Mouse (Mus musculus): ENCODE measurements around the gene Ppp3ca. TPM values are rescaled to one million over a fixed set of nuclear protein-coding genes. Genes with fewer than 3 reads are reported as not detected.

The Ppp3ca gene
- polyA plus RNA-seq, 1 experiment: 29.4 TPM

- Histone ChIP-seq H3K4me1 (ENCODE audit: control insufficient read depth, insufficient read depth, low read length) (no peaks in the 10 kb centered on the region), H3K27ac (ENCODE audit: insufficient read depth, low read length) (no peak overlapping the region), H3K27me3 (ENCODE audit: control insufficient read depth, insufficient read depth, low read length, poor library complexity, severe bottlenecking) (no peaks in the 10 kb centered on the region), H3K9ac (ENCODE audit: low read depth, poor library complexity, severe bottlenecking) (no peak overlapping the region), H3K4me3 (ENCODE audit: low read depth, low read length) (no peak overlapping the region), H3K36me3 (ENCODE audit: control insufficient read depth, insufficient read depth, low read length, poor library complexity, severe bottlenecking) (no peaks in the 10 kb centered on the region), H3K9me3 (replicated peaks; ENCODE audit: control insufficient read depth, insufficient read depth, low read length, poor library complexity, severe bottlenecking) (no peaks in the 10 kb centered on the region)
- TF ChIP-seq CTCF (IDR thresholded peaks at IDR 0.05; ENCODE audit: low read depth, low read length) (no peak), EP300 (IDR thresholded peaks at IDR 0.05; ENCODE audit: insufficient read depth, low read depth, low read length) (no peak), POLR2A (IDR thresholded peaks at IDR 0.05; ENCODE audit: insufficient read depth, low read length) (no peak)
Observed at GRCm38 (mm10) chr3:136768775-136769485, 99.0 kb downstream of the Ppp3ca start.

GRCm38 (mm10) chr3:136769486-136769882 lies 99.6 kb downstream of the Ppp3ca start:
- no peak overlapping the region for H3K27ac ChIP-seq (ENCODE audit: insufficient read depth, low read length)
- no peaks in the 10 kb centered on the region for H3K9me3 ChIP-seq (replicated peaks; ENCODE audit: control insufficient read depth, insufficient read depth, low read length, poor library complexity, severe bottlenecking)

GRCm38 (mm10) chr3:136771700-136772099 lies 101.8 kb downstream of the Ppp3ca start:
- Histone ChIP-seq H3K4me3 (ENCODE audit: low read depth, low read length) (no peak overlapping the region), H3K4me1 (ENCODE audit: control insufficient read depth, insufficient read depth, low read length) (no peaks in the 10 kb centered on the region), H3K9ac (ENCODE audit: low read depth, poor library complexity, severe bottlenecking) (no peak overlapping the region), H3K27ac (ENCODE audit: insufficient read depth, low read length) (no peak overlapping the region), H3K27me3 (ENCODE audit: control insufficient read depth, insufficient read depth, low read length, poor library complexity, severe bottlenecking) (no peaks in the 10 kb centered on the region), H3K36me3 (ENCODE audit: control insufficient read depth, insufficient read depth, low read length, poor library complexity, severe bottlenecking) (no peaks in the 10 kb centered on the region), H3K9me3 (replicated peaks; ENCODE audit: control insufficient read depth, insufficient read depth, low read length, poor library complexity, severe bottlenecking) (no peaks in the 10 kb centered on the region)
- TF ChIP-seq EP300 (IDR thresholded peaks at IDR 0.05; ENCODE audit: insufficient read depth, low read depth, low read length) (no peak), POLR2A (IDR thresholded peaks at IDR 0.05; ENCODE audit: insufficient read depth, low read length) (no peak), CTCF (IDR thresholded peaks at IDR 0.05; ENCODE audit: low read depth, low read length) (no peak)

More at GRCm38 (mm10) chr3:136769486-136769882, 99.6 kb downstream of the Ppp3ca start:
- Histone ChIP-seq H3K9ac (ENCODE audit: low read depth, poor library complexity, severe bottlenecking) (no peak overlapping the region), H3K4me3 (ENCODE audit: low read depth, low read length) (no peak overlapping the region), H3K4me1 (ENCODE audit: control insufficient read depth, insufficient read depth, low read length) (no peaks in the 10 kb centered on the region), H3K36me3 (ENCODE audit: control insufficient read depth, insufficient read depth, low read length, poor library complexity, severe bottlenecking) (no peaks in the 10 kb centered on the region), H3K27me3 (ENCODE audit: control insufficient read depth, insufficient read depth, low read length, poor library complexity, severe bottlenecking) (no peaks in the 10 kb centered on the region)
- TF ChIP-seq EP300 (IDR thresholded peaks at IDR 0.05; ENCODE audit: insufficient read depth, low read depth, low read length) (no peak), CTCF (IDR thresholded peaks at IDR 0.05; ENCODE audit: low read depth, low read length) (no peak), POLR2A (IDR thresholded peaks at IDR 0.05; ENCODE audit: insufficient read depth, low read length) (no peak)

- no peak overlapping the region for H3K4me3 ChIP-seq (ENCODE audit: low read depth, low read length)
- H3K27me3 ChIP-seq (ENCODE audit: control insufficient read depth, insufficient read depth, low read length, poor library complexity, severe bottlenecking): no peaks in the 10 kb centered on the region
- H3K4me1 ChIP-seq (ENCODE audit: control insufficient read depth, insufficient read depth, low read length): no peaks in the 10 kb centered on the region
- H3K36me3 ChIP-seq (ENCODE audit: control insufficient read depth, insufficient read depth, low read length, poor library complexity, severe bottlenecking): no peaks in the 10 kb centered on the region
- TF ChIP-seq POLR2A (IDR thresholded peaks at IDR 0.05; ENCODE audit: insufficient read depth, low read length) (no peak), EP300 (IDR thresholded peaks at IDR 0.05; ENCODE audit: insufficient read depth, low read depth, low read length) (no peak), CTCF (IDR thresholded peaks at IDR 0.05; ENCODE audit: low read depth, low read length) (no peak)
- no peak overlapping the region for H3K27ac ChIP-seq (ENCODE audit: insufficient read depth, low read length)
- H3K9me3 ChIP-seq (replicated peaks; ENCODE audit: control insufficient read depth, insufficient read depth, low read length, poor library complexity, severe bottlenecking): no peaks in the 10 kb centered on the region
- H3K9ac ChIP-seq (ENCODE audit: low read depth, poor library complexity, severe bottlenecking): no peak overlapping the region
Observed at GRCm38 (mm10) chr3:136773217-136773616, 103.3 kb downstream of the Ppp3ca start.

GRCm38 (mm10) chr3:136774196-136774595 lies 104.3 kb downstream of the Ppp3ca start:
- TF ChIP-seq EP300 (IDR thresholded peaks at IDR 0.05; ENCODE audit: insufficient read depth, low read depth, low read length) (no peak), POLR2A (IDR thresholded peaks at IDR 0.05; ENCODE audit: insufficient read depth, low read length) (no peak), CTCF (IDR thresholded peaks at IDR 0.05; ENCODE audit: low read depth, low read length) (no peak)
- Histone ChIP-seq H3K27ac (ENCODE audit: insufficient read depth, low read length) (no peak overlapping the region), H3K36me3 (ENCODE audit: control insufficient read depth, insufficient read depth, low read length, poor library complexity, severe bottlenecking) (no peaks in the 10 kb centered on the region), H3K4me1 (ENCODE audit: control insufficient read depth, insufficient read depth, low read length) (no peaks in the 10 kb centered on the region), H3K9me3 (replicated peaks; ENCODE audit: control insufficient read depth, insufficient read depth, low read length, poor library complexity, severe bottlenecking) (no peaks in the 10 kb centered on the region), H3K27me3 (ENCODE audit: control insufficient read depth, insufficient read depth, low read length, poor library complexity, severe bottlenecking) (no peaks in the 10 kb centered on the region), H3K4me3 (ENCODE audit: low read depth, low read length) (no peak overlapping the region), H3K9ac (ENCODE audit: low read depth, poor library complexity, severe bottlenecking) (no peak overlapping the region)

- no peaks in the 10 kb centered on the region for H3K9me3 ChIP-seq (replicated peaks; ENCODE audit: control insufficient read depth, insufficient read depth, low read length, poor library complexity, severe bottlenecking)
- H3K4me1 ChIP-seq (ENCODE audit: control insufficient read depth, insufficient read depth, low read length): no peaks in the 10 kb centered on the region
- no peaks in the 10 kb centered on the region for H3K27me3 ChIP-seq (ENCODE audit: control insufficient read depth, insufficient read depth, low read length, poor library complexity, severe bottlenecking)
- no peak overlapping the region for H3K27ac ChIP-seq (ENCODE audit: insufficient read depth, low read length)
- H3K9ac ChIP-seq (ENCODE audit: low read depth, poor library complexity, severe bottlenecking): no peak overlapping the region
- no peak overlapping the region for H3K4me3 ChIP-seq (ENCODE audit: low read depth, low read length)
- no peak for TF ChIP-seq CTCF (IDR thresholded peaks at IDR 0.05; ENCODE audit: low read depth, low read length)
- TF ChIP-seq POLR2A (IDR thresholded peaks at IDR 0.05; ENCODE audit: insufficient read depth, low read length): no peak
- no peak for TF ChIP-seq EP300 (IDR thresholded peaks at IDR 0.05; ENCODE audit: insufficient read depth, low read depth, low read length)
- no peaks in the 10 kb centered on the region for H3K36me3 ChIP-seq (ENCODE audit: control insufficient read depth, insufficient read depth, low read length, poor library complexity, severe bottlenecking)
Observed at GRCm38 (mm10) chr3:136776525-136776924, 106.6 kb downstream of the Ppp3ca start.

Data from ES-Bruce4 (cell line).